Mouse (Mus musculus): ENCODE measurements around the gene Ddx31. TPM values are rescaled to one million over a fixed set of nuclear protein-coding genes. Genes with fewer than 3 reads are reported as not detected.

The Ddx31 gene
- 7.4 and 8.0 TPM in 2 replicates for polyA plus RNA-seq (2015; fragmentation: Nextera tagmentation; extraction: Ambion mirVana)

DNA sequence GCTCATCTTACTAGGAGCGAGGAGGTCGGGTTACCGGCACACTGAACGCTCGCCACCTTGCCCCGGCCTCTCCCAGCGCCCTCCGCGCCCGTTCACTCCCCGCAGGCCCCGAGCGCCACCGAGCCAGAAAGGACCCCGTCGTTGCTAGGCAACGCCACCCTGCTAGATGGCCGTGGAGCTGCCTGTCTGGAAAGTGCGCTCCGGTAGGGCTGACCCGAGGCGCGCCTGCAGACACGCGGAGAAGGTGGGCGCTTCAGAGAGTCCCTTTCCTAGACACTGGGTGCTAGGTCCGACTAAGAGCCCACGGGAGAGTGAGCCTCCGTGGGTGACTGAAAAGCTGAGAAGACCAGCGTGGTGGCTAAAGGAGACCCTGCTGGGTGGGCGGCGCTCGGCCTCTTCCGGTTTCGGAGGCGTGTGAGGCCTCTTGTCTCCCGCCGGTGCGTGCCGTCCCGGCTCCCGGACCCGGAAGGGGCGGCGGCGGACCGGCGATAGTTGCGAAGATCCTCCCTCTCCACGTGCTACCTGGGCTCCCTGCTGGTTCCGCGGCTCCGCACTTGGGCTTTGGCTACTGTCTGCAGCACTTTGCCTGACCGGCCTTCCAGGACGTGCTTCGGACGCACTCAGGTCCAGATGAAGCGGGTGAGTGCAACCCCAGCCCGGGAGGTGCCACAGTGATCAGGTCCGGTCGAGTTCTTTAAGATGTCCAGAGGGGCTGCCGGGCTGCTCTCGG, at the start of gene Ddx31, which contains the start of gene Gtf3c4:
Gene Ddx31, plus strand, starts transcription at position 185 of the 730 bp plus-strand sequence.
Gene Gtf3c4, minus strand, starts transcription at position 139 of the 730 bp plus-strand sequence.

DNA sequence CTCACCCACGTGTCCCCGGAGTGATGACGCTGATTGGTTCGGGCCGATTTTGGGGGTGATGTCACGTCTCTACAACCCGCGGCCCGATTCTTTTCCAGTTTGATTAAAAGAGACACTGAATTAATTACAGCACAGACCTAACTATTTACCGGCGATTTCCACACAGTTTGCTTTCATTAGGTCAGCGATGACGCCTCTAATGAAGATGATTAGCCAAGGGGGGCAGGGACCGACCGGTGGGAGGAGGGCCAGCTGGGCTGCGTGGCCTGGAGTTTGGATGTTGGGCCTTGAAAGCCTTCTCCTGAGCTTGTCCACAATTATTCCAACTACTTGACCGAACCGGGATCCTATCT, 76.3 kb downstream of the Ddx31 start, which contains the start of gene Barhl1:
Gene Barhl1, minus strand, starts transcription at position 156 of the 353 bp plus-strand sequence.

Other genes with a start within 250 kb of the Ddx31 start
- gene Gfi1b, start 218.4 kb upstream of the Ddx31 start, polyA plus RNA-seq (2015; fragmentation: Nextera tagmentation; extraction: Ambion mirVana): not detected in 2 replicates
- gene Tsc1, start 199.2 kb upstream of the Ddx31 start, polyA plus RNA-seq (2015; fragmentation: Nextera tagmentation; extraction: Ambion mirVana): 18.0 and 21.7 TPM in 2 replicates
- 0.70 and 1.8 TPM in 2 replicates for gene Spaca9, start 140.7 kb upstream of the Ddx31 start, polyA plus RNA-seq (2015; fragmentation: Nextera tagmentation; extraction: Ambion mirVana)
- 2.2 and 3.1 TPM in 2 replicates for gene Ak8, start 140.2 kb upstream of the Ddx31 start, polyA plus RNA-seq (2015; fragmentation: Nextera tagmentation; extraction: Ambion mirVana)
- 13.0 and 14.2 TPM in 2 replicates for gene Gtf3c4, start within 50 bp of the Ddx31 start, polyA plus RNA-seq (2015; fragmentation: Nextera tagmentation; extraction: Ambion mirVana)
- gene Barhl1, start 76.3 kb downstream of the Ddx31 start, polyA plus RNA-seq (2015; fragmentation: Nextera tagmentation; extraction: Ambion mirVana): 3.5 and 3.6 TPM in 2 replicates
- 0.70 and 0.84 TPM in 2 replicates for gene Cfap77, start 214.7 kb downstream of the Ddx31 start, polyA plus RNA-seq (2015; fragmentation: Nextera tagmentation; extraction: Ambion mirVana)
- 4.0 and 4.5 TPM in 2 replicates for gene Ttf1, start 219.9 kb downstream of the Ddx31 start, polyA plus RNA-seq (2015; fragmentation: Nextera tagmentation; extraction: Ambion mirVana)